Mouse (Mus musculus) mesoderm, embryonic 11.5 days (tissue): Measurements from ENCODE around the gene Fuk.
"Not testable (repeated sequence)": the region's sequence is repeated elsewhere in the genome, so short reads cannot be mapped to it uniquely, and the experiment has no call there.

Source experiments
- DNase-seq: peaks from one replicate; pipeline ENCODE4 v3.0.0-alpha.2; 2012; ENCODE audit warnings: low read depth, low spot score

Fuk gene

GRCm38 (mm10) chr8:110881741-110882310 is 20.5 kb downstream of the Fuk start:
- DNase-seq = no peak

GRCm38 (mm10) chr8:110877862-110878261 is 24.4 kb downstream of the Fuk start:
- no peak for DNase-seq

GRCm38 (mm10) chr8:110870501-110870900 is 31.8 kb downstream of the Fuk start:
- DNase-seq = no peak

GRCm38 (mm10) chr8:110861347-110862025 is 40.8 kb downstream of the Fuk start:
- DNase-seq = not testable (repeated sequence)

- DNase-seq = no peak
These were observed 42.4 kb downstream of the Fuk start for GRCm38 (mm10) chr8:110859651-110860501.

GRCm38 (mm10) chr8:110856760-110857461 is 45.4 kb downstream of the Fuk start:
- no peak for DNase-seq

- not testable (repeated sequence) for DNase-seq
These were observed 46.2 kb downstream of the Fuk start for GRCm38 (mm10) chr8:110856073-110856472.

- DNase-seq = no peak
These were observed 51.1 kb downstream of the Fuk start for GRCm38 (mm10) chr8:110851186-110851585.

GRCm38 (mm10) chr8:110847645-110848495 is 54.4 kb downstream of the Fuk start:
- no peak for DNase-seq

- DNase-seq = no peak
These were observed 55.1 kb downstream of the Fuk start for GRCm38 (mm10) chr8:110847171-110847549.

- peak; percentile 90 for DNase-seq
These were observed 55.7 kb downstream of the Fuk start, which contains the start of the genes Cog4 and Sf3b3 for GRCm38 (mm10) chr8:110846405-110847170. Gene Cog4 (plus strand): TSS chr8:110846600. Gene Sf3b3 (minus strand): TSS chr8:110846787.

- no peak for DNase-seq
These were observed 56.4 kb downstream of the Fuk start for GRCm38 (mm10) chr8:110845821-110846404.

GRCm38 (mm10) chr8:110844941-110845340 is 57.3 kb downstream of the Fuk start:
- DNase-seq = no peak

GRCm38 (mm10) chr8:110843207-110843606 is 59.1 kb downstream of the Fuk start:
- no peak for DNase-seq

- DNase-seq = no peak
These were observed 60.2 kb downstream of the Fuk start for GRCm38 (mm10) chr8:110842012-110842574.
